Mouse (Mus musculus): ENCODE results near the gene Cacng7.
"Not testable (repeated sequence)": the region's sequence is repeated elsewhere in the genome, so short reads cannot be mapped to it uniquely, and the experiment has no call there.

Cacng7 gene

DNA sequence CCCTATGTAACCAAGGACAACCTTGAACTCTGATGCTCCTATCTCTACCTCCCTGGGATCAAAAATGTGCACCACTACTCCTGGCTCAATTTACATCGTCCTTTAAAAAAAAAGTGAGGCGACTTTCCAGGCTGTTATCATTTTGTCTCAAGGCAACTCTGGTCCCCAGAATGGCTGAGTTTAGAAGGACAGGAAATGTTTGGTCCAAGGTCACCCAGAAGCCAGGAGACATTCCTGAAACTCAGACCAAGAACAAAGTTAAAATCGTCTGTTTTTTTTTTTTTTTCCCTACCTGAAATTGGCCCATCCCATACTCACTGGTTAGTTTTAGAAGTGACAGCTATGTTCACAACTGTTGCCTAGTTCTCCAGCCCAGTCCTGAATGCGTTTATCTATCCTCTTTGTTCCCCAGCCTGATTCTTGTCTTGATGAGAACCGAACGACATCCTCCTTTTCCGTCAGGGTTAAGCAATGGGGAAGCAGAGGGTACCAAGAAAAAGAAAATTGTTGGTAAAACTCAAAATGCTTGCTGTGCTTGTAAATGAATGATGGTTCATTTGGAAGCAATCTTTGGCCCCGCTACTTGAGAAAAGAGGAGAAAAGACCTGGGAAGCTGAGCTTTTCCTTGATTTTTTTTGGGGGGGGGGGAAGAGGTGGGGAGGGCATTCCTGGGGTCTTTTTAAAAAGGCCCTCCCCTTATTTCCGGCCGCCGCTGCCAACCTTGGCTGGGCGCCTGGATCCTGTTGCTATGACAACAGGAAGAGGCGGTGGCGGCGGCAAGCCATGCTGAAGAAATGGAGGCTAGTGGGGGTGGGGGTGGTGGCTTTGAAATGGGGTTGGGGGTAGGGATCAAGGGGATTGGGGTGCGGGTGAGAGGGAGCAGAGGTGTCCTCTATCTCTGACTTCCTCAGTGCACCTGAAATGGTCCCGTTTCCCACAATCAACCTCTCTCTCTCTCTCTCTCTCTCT, 57.0 kb downstream of the Cacng7 start:
- DNase-seq (ENCODE audit: low spot score in 2 of 2) = no peak

DNA sequence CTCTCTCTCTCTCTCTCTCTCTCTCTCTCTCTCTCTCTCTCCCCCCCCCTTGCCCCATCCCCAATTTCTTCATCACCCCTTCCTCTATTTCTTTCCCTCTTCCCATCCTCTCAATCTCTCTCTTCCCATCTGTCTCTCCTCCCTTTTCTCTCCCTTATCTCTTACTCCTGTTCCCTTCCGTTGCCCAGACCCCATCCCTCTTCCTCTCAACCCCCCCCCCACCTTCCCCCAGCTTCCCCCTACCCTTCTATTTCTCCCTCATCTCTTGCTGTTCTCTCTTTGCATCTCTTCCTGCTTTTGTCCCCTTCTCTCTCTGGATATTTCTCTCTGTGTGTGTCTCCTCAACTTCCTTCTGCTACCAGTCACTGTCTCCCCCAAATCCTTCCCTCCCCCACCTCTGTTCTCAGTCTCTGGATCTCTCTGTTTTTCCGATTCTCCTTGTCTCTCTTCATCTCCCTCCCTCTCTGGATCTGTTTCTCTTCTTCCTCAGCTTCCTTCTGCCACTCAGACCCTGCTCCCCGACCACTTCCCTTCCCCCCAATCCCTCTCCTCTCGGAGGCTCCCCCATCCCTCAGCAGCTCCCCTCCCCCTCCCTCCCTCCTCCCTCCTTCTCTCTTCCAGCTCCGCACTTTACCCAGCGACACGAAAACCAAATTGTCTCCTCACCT, 57.8 kb downstream of the Cacng7 start, which contains the start of gene Cacng8:
Gene Cacng8 (plus strand): TSS at position 271 of the 668 bp plus-strand sequence.
- DNase-seq (ENCODE audit: low spot score in 2 of 2) = no peak

DNA sequence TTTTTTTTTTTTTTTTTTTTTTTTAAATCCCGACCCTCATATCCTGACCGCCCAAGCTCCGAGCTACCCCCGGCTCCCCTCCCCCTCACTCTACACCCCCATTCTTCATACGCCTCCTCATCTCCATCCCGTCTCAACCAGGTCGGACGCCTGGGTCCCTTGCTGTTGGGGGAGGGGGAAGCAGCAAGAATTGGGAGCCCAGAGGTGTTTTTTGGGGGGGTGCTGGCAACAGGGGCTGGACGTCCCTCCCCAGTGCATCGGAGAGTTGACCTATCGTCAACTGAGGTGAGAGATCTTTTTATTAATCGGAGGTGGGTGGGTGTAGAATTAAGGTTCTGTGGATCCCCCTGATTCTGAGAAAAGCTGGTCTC, 58.3 kb downstream of the Cacng7 start:
- DNase-seq (ENCODE audit: low spot score in 2 of 2) = no peak

DNA sequence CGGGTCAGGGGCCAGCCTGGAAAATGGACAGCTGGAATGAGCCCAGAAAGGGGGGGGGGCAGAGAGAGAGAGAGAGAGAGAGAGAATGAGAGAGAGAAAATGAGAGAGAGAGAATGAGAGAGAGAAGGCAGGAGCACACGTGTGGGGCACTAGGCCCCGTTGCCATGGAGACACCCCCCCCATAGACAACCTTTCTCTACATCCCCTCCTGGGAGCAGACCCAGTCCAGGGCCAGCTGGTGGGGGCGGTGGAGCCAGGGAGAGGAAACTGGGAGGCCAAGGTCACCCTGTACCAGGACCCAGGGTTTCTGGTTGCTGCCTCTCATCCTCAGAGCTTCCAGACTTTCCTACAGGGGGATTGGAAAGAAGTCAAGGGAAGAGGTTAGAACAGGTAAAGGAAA, 59.1 kb downstream of the Cacng7 start:
- DNase-seq (ENCODE audit: low spot score in 2 of 2) = no peak

DNA sequence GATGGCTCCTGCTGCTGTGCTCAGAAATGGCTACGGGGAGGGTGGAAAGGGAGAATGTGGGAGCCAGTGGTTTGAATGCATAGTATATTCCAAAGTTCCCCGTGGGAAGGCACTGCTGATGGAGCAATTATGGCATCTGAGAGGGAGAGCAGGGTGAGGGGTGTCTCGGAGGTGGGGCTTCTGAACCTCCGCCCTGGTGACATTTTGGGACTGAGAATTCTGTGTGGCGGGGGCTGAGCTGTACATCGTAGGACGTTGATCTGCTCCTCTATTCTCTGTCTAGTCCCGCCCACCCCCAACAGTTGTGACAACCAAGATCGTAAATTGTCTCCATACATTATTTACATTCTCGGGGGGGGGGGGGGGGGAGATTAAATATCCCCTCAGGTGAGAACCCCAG, 64.6 kb downstream of the Cacng7 start:
- DNase-seq (ENCODE audit: low spot score in 2 of 2) = no peak

DNA sequence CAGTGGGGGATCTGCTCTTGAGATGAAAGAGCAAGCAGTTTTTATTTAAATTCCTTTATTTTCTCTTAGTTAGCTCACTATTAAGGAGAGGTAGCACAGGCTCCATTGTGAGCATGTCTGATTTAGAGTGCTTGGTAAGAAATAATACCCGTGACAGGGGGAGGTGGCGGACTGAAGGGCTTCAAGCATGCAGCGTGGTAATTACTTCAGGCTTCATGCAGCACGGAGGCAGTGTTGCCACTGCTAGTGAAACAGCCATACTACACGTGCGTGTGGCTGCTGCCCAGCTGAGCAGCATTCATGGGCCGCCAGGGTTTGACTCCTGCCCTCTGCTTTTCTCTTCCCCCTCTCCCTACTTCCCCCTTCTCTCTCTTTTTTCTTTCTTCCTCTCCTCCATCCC, 65.0 kb downstream of the Cacng7 start:
- no peak for DNase-seq (ENCODE audit: low spot score in 2 of 2)

DNA sequence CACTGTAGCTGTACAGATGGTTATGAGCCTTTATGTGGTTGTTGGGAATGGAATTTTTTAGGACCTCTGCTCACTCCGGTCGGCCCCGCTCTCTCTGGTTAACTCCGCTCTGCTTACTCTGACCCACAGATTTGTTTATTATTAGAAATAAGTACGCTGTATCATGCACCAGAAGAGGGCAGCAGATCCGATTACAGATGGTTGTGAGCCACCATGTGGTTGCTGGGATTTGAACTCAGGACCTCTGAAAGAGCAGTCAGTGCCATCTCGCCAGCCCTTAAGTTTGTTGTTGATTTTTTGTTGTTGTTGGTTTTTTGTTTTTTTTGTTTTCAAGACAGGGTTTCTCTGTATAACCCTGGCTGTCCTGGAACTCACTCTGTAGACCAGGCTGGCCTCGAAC, 65.6 kb downstream of the Cacng7 start:
- not testable (repeated sequence) for DNase-seq (ENCODE audit: low spot score in 2 of 2)

DNA sequence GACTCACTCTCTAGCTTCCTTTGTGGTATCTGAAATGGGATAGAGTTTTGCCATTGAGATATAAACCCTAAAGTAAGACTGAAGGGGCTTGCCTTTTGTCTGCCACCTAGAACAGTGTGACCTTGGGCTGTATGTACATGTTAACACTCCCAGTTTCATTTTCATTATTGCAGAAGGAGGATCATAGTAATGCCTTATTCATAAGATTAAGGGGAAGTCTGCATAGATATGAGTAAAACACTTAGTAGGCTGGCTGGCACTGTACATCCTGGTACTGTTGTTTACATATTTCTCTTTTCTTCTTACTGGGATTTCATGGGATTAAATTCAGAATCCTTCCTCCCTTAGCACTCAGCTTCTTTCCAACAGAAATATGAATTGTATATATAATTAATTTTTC, 67.2 kb downstream of the Cacng7 start:
- no peak for DNase-seq (ENCODE audit: low spot score in 2 of 2)

DNA sequence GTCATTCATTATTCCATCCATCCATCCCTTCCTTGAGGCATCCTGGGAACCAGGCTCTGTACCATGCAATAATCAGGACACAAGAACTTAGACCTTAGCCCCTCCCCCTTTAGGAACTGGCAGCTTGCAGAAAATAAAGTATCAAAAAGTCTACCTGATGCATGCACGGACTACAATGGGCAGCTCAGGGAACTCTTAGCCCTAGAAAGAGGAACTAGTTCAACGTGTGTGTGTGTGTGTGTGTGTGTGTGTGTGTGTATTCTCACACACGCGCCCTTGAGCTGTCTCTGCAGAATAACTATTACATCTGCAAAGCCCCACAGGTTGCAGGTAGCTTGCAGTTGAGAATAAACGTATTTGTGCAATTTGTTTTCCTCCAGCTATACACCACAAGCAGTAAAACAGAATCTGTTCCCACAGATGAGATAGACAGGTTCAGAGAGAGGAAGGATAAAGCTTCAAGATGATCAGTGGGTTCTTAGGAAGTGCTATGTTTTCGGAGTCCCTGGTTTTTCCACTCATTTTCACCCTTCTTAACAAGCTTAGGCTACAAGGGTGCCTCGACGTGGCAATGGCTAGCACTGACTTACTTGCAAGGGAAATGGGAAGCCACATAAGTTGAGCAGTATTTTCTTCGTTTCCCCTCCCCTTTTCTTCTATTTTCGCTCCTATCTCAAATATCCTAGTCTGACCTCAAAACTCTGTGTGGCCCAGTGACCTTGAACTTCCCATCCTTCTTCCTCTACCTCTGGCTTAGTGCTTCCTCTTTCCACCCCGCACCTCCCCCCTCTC, 77.2 kb downstream of the Cacng7 start:
- DNase-seq (ENCODE audit: low spot score in 2 of 2) = peak; percentile 17 to 19

DNA sequence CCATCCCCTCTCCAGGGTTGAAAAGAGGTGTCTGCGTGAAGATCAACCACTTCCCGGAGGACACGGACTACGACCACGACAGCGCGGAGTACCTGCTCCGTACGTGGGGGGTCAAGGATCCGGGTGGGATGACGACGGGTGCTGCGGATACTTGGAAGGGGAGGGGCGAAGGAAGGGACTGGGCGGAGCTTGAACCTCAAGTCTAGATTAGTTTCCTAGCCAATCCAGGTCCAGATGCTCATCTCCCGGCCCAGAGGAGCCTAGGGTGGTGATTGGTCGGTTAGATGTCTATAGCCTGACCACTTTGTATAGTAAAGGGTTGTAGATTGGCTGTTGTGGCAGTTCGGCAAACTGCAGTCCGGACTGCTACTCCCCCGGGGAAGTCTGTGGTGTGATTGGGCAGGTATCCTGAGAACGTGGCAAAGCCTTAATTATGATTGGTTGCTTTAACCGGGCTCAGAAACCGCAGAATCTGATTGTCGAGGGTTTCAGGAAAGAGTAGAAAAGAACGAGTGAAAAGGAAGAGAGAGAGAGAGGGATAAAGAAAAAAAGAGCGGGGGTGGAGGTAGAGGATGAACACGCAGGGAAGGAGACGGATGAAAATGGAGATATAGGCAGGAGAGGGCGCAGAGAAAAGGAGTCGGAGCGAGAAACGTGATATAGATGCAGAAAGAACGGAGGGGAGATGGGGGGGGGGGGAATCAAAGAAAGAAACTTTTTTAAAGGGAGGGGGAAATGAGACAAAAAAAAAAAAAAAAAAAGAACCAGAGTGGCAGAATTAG, 78.6 kb downstream of the Cacng7 start:
- peak; percentile 34 to 56 for DNase-seq (ENCODE audit: low spot score in 2 of 2)

DNA sequence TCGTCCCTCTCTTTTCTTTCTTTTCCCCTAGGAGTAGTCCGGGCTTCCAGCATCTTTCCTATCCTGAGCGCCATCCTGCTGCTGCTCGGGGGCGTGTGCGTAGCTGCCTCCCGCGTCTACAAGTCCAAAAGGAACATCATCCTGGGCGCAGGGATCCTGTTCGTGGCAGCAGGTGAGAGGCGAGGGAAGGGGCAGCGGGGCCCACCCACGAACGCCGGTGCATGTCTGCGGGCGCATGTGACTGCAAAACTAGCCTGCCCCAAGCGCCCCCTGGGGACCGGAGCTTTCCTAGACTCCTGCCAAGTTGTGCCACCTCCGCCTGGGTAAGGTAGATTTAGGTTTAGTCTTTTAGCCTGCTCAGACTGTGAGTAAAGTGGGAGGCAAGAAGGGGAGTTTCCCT, 79.3 kb downstream of the Cacng7 start:
- peak; percentile 16 to 17 for DNase-seq (ENCODE audit: low spot score in 2 of 2)

DNA sequence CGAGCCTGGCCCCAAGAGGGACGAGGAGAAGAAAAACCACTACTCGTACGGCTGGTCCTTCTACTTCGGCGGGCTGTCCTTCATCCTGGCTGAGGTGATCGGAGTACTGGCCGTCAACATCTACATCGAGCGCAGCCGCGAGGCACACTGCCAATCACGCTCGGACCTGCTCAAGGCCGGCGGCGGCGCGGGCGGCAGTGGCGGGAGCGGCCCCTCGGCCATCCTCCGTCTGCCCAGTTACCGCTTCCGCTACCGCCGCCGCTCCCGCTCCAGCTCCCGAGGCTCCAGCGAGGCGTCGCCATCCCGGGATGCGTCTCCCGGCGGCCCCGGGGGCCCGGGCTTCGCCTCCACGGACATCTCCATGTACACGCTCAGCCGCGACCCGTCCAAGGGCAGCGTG, 82.1 kb downstream of the Cacng7 start:
- DNase-seq (ENCODE audit: low spot score in 2 of 2) = peak; percentile 11 to 18

DNA sequence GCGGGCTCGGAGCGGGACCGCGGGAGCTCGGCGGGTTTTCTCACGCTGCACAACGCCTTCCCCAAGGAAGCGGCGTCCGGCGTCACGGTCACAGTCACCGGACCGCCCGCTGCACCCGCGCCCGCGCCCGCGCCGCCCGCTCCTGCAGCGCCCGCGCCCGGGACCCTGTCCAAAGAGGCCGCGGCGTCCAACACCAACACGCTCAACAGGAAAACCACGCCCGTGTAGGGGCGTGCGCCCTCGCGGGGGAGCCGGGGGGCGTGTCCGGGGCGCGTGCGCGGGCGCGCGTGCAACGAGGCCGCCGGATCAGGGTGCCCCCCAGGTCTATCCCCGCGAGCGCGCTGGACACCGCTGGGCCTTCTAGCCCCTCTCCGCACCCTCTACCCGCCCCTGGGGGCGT, 82.6 kb downstream of the Cacng7 start:
- no peak for DNase-seq (ENCODE audit: low spot score in 2 of 2)
